Mouse (Mus musculus) hindbrain, embryonic 12.5 days (tissue): Measurements from ENCODE around the gene Gm8947. TPM values are rescaled to one million over a fixed set of nuclear protein-coding genes. Genes with fewer than 3 reads are reported as not detected.
"Not testable (repeated sequence)": the region's sequence is repeated elsewhere in the genome, so short reads cannot be mapped to it uniquely, and the experiment has no call there.

ENCODE experiments used
- ATAC-seq: fragments of 200-750 bp; cut with Nextera tagmentation; 2 replicates; pipeline ENCODE4 v1.8.0; 2017; ENCODE audit warnings: moderate TSS enrichment; ENCODE audit not compliant: low FRiP score
- H3K27ac ChIP-seq: fragments of 300-500 bp; sonication (generic); 2 replicates; pipeline ENCODE4 v1.5.1; 2016; ENCODE audit warnings: mild to moderate bottlenecking
- H3K27me3 ChIP-seq: fragments of 300-500 bp; sonication (generic); 2 replicates; pipeline ENCODE4 v1.6.1; 2016; ENCODE audit warnings: mild to moderate bottlenecking
- H3K36me3 ChIP-seq: fragments of 300-500 bp; sonication (generic); 2 replicates; pipeline ENCODE4 v1.6.1; 2016; ENCODE audit warnings: mild to moderate bottlenecking
- H3K4me1 ChIP-seq: fragments of 300-500 bp; sonication (generic); 2 replicates; pipeline ENCODE4 v1.6.1; 2016
- H3K4me2 ChIP-seq: fragments of 300-500 bp; sonication (generic); replicated peaks from 2 replicates; pipeline ENCODE4 v1.6.1; 2016; ENCODE audit warnings: mild to moderate bottlenecking
- H3K4me3 ChIP-seq: fragments of 300-500 bp; sonication (generic); 2 replicates; pipeline ENCODE4 v1.5.1; 2016; ENCODE audit warnings: mild to moderate bottlenecking
- H3K9ac ChIP-seq: fragments of 300-500 bp; sonication (generic); 2 replicates; pipeline ENCODE4 v1.6.1; 2016; ENCODE audit warnings: mild to moderate bottlenecking, moderate library complexity
- H3K9me3 ChIP-seq: fragments of 300-500 bp; sonication (generic); replicated peaks from 2 replicates; pipeline ENCODE4 v1.6.1; 2016; ENCODE audit warnings: mild to moderate bottlenecking
- WGBS: fragments of 180-500 bp; shearing (Covaris S2); methylation state at CpG from one replicate; pipeline ENCODE4 v1.1.7; 2016; 5-methylcytosine and 5-hydroxymethylcytosine counted together
- polyA plus RNA-seq: library from polyadenylated mRNA; unstranded; fragments of >200 nt; fragmentation: Nextera tagmentation; extraction: Ambion mirVana; gene quantifications from 2 replicates; pipeline ENCODE4 v1.2.1, GENCODE M21; 2016

Gm8947 gene
- not detected in 2 replicates for polyA plus RNA-seq

- ATAC-seq, H3K9me3 ChIP-seq, H3K9ac ChIP-seq, H3K27me3 ChIP-seq, H3K4me3 ChIP-seq, H3K4me2 ChIP-seq, H3K27ac ChIP-seq, H3K4me1 ChIP-seq, H3K36me3 ChIP-seq: not testable (repeated sequence)
- WGBS, result 100% methylated on average over 2 of the region's 7 CpGs
These were observed at the start of gene Gm8947 for GRCm38 (mm10) chr1:151192075-151192474. Gene Gm8947, plus strand, starts transcription at chr1:151192376.

DNA sequence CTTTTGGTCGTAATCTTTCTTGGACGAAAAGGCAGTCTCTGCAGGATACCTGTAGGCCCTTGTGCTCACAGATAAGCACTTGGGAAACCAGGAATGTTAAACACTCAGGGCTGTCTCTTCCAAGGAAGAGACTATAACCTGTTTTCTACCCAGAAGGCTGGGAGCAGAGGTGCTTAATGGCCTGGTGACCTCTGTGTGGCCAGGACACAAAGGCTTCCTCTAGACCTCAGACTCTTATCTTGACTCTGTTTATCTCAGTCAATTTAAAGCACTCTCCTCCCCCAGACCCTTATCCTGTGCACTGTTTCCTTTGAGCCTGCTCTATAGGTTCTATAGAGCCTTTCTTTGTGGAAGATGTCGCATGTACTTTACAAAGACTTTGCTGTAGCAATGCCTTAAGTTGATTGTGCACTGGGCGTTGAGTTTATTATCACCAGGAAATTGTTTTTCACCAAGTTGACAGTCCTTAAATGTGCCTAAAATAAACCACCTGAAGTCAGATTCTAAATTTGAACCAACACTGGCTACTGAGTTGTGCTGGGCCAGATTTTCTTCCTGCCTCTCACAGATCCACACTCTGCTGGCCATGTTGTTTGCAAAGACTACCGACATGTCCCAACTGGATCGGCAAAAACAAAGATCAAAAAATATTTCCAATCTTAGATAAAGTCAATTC lies 47.6 kb upstream of the Gm8947 start:
- Histone ChIP-seq H3K9me3 (no peaks in the 10 kb centered on the region), H3K4me1 (no peaks in the 10 kb centered on the region; the same call in 1 of the 2 replicates), H3K4me3 (no peak overlapping the region), H3K36me3 (no peaks in the 10 kb centered on the region), H3K27ac (no peak overlapping the region), H3K9ac (no peak overlapping the region), H3K27me3 (no peaks in the 10 kb centered on the region), H3K4me2 (no peak overlapping the region)
- 88% methylated on average over 6 of the region's 6 CpGs for WGBS
- no peak for ATAC-seq

DNA sequence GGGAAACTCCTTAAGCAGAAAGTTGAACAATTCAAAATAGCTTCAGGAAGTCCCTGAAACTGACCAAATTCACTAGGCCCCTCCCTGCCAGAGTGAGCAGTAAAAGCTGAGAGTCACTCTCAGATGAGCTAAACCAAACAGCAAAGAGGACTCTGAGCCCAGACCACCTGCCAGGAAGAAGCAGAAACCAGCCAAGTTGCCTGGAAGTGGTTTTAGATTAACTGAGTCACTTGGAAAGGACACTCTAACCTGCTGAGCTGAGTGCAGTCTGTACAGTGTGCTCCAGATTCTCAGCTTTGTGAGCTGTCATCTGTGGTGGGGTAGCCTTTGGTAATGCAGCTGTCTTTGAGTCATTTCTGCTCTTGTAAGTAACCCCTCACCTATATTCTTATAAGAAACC lies 44.4 kb upstream of the Gm8947 start:
- no peak for ATAC-seq
- Histone ChIP-seq H3K27me3 (no peaks in the 10 kb centered on the region), H3K4me2 (no peak overlapping the region), H3K4me3 (no peak overlapping the region), H3K27ac (no peak overlapping the region), H3K9ac (no peak overlapping the region), H3K36me3 (no peaks in the 10 kb centered on the region), H3K9me3 (no peaks in the 10 kb centered on the region), H3K4me1 (no peaks in the 10 kb centered on the region)

DNA sequence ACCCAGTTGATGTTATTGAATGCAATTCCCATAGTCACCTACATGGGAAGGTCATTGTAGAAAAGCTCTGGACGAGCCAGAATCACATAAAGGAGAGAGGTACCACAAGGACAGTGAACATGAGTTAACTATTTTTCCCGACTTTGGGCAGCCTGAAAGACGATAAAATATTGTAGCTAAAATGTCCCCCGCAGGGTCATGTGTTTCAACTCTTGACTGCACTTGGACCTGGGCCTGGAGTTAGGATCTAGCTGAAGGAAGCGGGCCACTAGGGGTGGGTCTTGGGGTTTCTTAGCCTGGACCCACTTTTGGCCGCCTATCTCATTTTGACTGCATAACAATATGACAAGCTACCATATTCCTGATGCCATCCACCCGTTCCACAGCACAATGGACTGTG lies 42.0 kb upstream of the Gm8947 start:
- no peaks in the 10 kb centered on the region for H3K36me3 ChIP-seq
- no peaks in the 10 kb centered on the region for H3K27me3 ChIP-seq
- 92% methylated on average over 7 of the region's 7 CpGs for WGBS
- H3K9ac ChIP-seq, result no peak overlapping the region
- H3K4me1 ChIP-seq, result no peaks in the 10 kb centered on the region
- no peak for ATAC-seq
- H3K9me3 ChIP-seq, result no peaks in the 10 kb centered on the region
- H3K4me2 ChIP-seq, result no peak overlapping the region
- no peak overlapping the region for H3K27ac ChIP-seq
- H3K4me3 ChIP-seq, result no peak overlapping the region

DNA sequence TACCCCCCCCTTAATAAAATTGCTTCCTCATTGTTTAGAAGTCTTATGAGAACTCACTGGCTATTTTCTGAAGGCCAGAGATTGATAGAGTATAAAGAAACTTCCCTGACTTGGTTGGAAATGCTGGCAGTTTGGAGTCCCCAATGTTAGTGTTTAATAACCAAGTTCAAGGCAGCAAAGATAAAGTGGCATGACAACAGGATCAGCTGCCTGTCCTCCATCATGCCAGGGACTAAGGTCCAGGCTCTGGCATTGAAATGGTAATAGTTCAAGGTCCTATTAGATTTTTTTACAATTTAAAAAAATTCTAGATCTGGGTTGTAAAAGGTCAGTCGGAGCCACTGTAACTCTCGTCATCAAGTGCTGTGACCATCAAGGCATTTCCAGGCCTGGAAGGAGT lies 41.1 kb upstream of the Gm8947 start:
- Histone ChIP-seq H3K4me1 (no peaks in the 10 kb centered on the region), H3K4me3 (no peak overlapping the region), H3K36me3 (no peaks in the 10 kb centered on the region), H3K4me2 (no peak overlapping the region), H3K9ac (no peak overlapping the region), H3K27me3 (no peaks in the 10 kb centered on the region), H3K9me3 (no peaks in the 10 kb centered on the region), H3K27ac (no peak overlapping the region)
- no peak for ATAC-seq
- WGBS, result 64% methylated on average over 2 of the region's 2 CpGs

DNA sequence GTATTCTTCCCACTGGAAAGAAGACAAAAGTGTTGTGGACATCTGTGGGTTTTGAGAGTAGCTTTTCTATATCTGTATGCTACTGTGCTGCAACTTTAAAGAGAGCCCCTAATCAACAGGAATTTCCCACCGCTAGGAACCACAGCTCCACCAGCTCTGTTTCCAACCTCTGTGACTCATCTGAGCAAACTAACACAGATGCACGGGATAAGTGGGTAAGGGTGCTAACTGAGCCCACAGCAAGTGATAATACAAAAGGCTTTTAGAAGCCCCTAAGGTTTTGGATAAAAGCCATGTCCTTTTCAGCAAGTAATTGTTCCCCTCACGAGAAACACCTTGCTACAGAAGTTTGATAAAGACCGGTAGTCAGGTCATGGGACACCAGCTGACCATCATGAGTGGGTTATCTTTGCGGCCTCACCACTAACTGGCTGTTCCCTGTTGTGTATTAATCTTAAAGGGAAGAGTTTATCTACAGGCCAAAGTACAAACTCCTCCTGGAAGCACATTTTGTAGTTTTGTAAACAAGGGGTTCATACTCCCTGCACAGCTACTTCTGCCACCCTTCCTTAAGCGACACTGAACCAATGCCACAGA lies 39.0 kb upstream of the Gm8947 start:
- H3K27me3 ChIP-seq, result no peaks in the 10 kb centered on the region
- H3K4me2 ChIP-seq, result no peak overlapping the region
- H3K27ac ChIP-seq, result no peak overlapping the region
- H3K9ac ChIP-seq, result no peak overlapping the region
- no peaks in the 10 kb centered on the region for H3K9me3 ChIP-seq
- 88% methylated on average over 6 of the region's 6 CpGs for WGBS
- ATAC-seq, result no peak
- no peaks in the 10 kb centered on the region for H3K36me3 ChIP-seq
- H3K4me3 ChIP-seq, result no peak overlapping the region
- peaks cover 2% of the 10 kb centered on the region; the same call in 1 of the 2 replicates for H3K4me1 ChIP-seq

GRCm38 (mm10) chr1:151154131-151154530 lies 38.0 kb upstream of the Gm8947 start:
- not testable (repeated sequence) for H3K4me1 ChIP-seq, H3K9ac ChIP-seq, ATAC-seq, H3K27me3 ChIP-seq, H3K4me3 ChIP-seq, H3K27ac ChIP-seq, H3K9me3 ChIP-seq, H3K4me2 ChIP-seq, H3K36me3 ChIP-seq
- WGBS, result 90% methylated on average over 9 of the region's 9 CpGs

- Histone ChIP-seq H3K9ac (no peak overlapping the region), H3K27me3 (no peaks in the 10 kb centered on the region), H3K4me2 (no peak overlapping the region), H3K9me3 (no peaks in the 10 kb centered on the region), H3K27ac (no peak overlapping the region), H3K36me3 (no peaks in the 10 kb centered on the region), H3K4me3 (no peak overlapping the region), H3K4me1 (peaks cover 6% of the 10 kb centered on the region)
- no peak for ATAC-seq
- WGBS, result 93% methylated on average over 3 of the region's 3 CpGs
These were observed 36.0 kb upstream of the Gm8947 start for GRCm38 (mm10) chr1:151156129-151156528.

DNA sequence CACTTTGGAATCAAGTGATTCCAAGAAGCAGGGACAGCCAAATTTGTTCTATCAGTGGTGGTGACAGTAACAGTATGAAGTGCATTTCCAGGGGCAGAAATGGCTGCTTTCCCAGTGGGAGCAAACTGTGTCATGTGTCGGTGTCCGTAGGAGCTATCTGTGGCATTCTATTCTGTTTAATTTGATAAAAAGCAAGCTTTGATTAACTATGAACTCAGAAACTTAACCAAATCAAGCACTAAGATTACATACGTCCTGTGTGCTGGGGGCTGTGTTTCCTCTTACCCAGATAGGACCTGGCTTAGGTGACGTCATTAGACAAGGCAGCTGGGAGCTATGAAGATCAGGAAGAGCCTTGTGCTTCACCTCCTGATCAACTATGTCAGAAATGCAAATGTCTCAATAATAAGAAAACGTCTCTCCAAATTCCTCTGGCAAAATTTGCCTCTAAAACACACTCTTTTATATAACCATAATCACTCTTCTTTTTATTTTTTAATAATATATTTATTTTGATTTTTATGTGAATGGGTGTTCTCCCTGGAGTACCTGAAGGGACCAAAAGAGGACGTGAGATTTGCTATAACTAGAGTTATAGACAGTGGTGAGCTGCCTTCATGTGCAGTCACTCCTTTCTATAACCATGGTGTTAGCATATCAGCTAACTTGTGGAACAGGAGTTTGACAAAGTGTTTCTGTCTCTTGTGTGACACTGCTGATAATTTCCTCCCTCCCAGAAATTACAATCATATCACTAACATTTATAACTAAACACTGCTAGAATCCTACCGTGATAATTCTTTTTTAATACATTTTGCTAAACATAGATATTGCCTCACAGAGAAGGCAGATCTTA lies 35.2 kb upstream of the Gm8947 start:
- peaks cover 6% of the 10 kb centered on the region for H3K4me1 ChIP-seq
- no peak for ATAC-seq
- WGBS, result 82% methylated on average over 7 of the region's 7 CpGs
- no peaks in the 10 kb centered on the region for H3K36me3 ChIP-seq
- H3K4me2 ChIP-seq, result no peak overlapping the region
- no peak overlapping the region for H3K27ac ChIP-seq
- no peak overlapping the region for H3K4me3 ChIP-seq
- H3K9me3 ChIP-seq, result no peaks in the 10 kb centered on the region
- H3K27me3 ChIP-seq, result no peaks in the 10 kb centered on the region
- no peak overlapping the region for H3K9ac ChIP-seq

DNA sequence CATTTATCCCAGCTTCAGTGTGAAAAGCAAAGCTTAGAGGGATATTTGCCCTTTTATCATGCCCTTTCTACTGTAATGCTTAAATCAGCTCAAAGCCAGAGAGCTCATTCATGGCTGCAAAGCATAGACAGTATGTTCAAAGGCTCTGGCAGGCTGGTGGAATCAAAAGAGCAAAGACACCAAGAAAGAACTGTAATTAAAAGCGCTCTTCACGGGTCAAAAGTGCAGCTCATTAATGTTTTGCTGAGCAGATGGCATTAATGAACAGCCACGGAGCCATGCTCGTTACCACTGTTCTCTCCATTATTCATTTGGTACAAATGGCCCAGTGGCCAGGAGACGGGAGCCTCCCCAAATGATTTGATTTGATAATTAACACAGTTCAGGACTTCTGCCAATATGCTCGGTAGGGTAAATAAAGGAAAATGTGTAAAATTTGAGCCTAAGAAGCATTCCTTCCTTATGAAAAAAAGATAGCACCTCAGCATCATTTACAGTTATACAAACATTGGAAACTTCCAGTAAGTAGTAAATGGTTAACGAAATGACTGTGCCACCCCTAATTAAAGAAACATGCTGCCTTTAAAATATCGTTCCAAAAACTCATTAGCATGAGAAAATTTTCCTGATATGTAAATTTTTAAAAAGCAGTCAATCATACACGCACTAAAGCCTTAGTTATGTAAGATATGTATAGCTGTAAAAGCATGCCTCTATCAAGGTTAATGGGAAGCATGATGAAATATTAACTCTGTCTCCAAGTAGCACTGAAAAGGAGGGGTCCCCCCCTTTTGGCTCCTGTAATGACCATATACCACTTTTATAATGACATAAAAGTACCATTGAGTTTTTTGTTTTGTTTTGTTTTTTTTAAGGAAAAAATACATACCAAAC lies 34.0 kb upstream of the Gm8947 start:
- Histone ChIP-seq H3K27me3 (no peaks in the 10 kb centered on the region), H3K9ac (no peak overlapping the region), H3K36me3 (no peaks in the 10 kb centered on the region), H3K27ac (no peak overlapping the region; the same call in 1 of the 2 replicates), H3K4me2 (no peak overlapping the region), H3K9me3 (no peaks in the 10 kb centered on the region), H3K4me1 (peaks cover 6% of the 10 kb centered on the region), H3K4me3 (no peak overlapping the region)
- peak; percentile 85 for ATAC-seq
- 44% methylated on average over 9 of the region's 9 CpGs for WGBS

- Histone ChIP-seq H3K9ac (no peak overlapping the region), H3K36me3 (no peaks in the 10 kb centered on the region), H3K4me3 (no peak overlapping the region), H3K27ac (no peak overlapping the region), H3K27me3 (no peaks in the 10 kb centered on the region), H3K9me3 (no peaks in the 10 kb centered on the region), H3K4me1 (peaks cover 6% of the 10 kb centered on the region), H3K4me2 (no peak overlapping the region)
- no peak for ATAC-seq
- 88% methylated on average over 2 of the region's 2 CpGs for WGBS
These were observed 33.2 kb upstream of the Gm8947 start for GRCm38 (mm10) chr1:151158857-151159510.
